In genomic region chr2:11778087-11778823, GRCm38 (mm10) we compare ENCODE assay signal across 8 mouse cellular contexts. TPM values are rescaled to one million over a fixed set of nuclear protein-coding genes. Genes with fewer than 3 reads are reported as not detected.
DNase-seq lines count a peak whose midpoint lies in the region; ATAC-seq lines count a peak whose summit lies in the region.

No protein-coding gene starts in this region.

- H3K9ac ChIP-seq in hindbrain, embryonic 16.5 days (ENCODE audit: low read depth, low read length) = peak overlapping the region; percentile 81

- peaks cover 66% of the 10 kb centered on the region for H3K79me2 ChIP-seq in macrophage (ENCODE audit: inconsistent target)

- under 1% methylated on average over 43 of the region's 43 CpGs for WGBS in hindbrain, embryonic 16.5 days
- WGBS in macrophage (ENCODE audit: missing documents) = 1% methylated on average over 43 of the region's 43 CpGs

- H3K27me3 ChIP-seq in hindbrain, embryonic 16.5 days (replicated peaks; ENCODE audit: control insufficient read depth, insufficient read depth, low read length) = no peaks in the 10 kb centered on the region

- H3K4me2 ChIP-seq in hindbrain, embryonic 16.5 days (ENCODE audit: low read length) = peak overlapping the region; percentile 57

- peak; percentile 60 for DNase-seq in WW6 (ENCODE audit: low read depth, low spot score)
- peak; percentile 58 to 81 for DNase-seq in cerebellum, postnatal 4 days (ENCODE audit: low spot score in 2 of 2)
- DNase-seq in gastrocnemius, adult 18-20 months (ENCODE audit: low spot score) = peak; percentile 84
- peak; percentile 79 to 85 for DNase-seq in left cerebral cortex, adult 18-20 months (ENCODE audit: low spot score in 2 of 2)
- DNase-seq in right cerebral cortex, adult 18-20 months = peak; percentile 87
- DNase-seq in urinary bladder, postnatal 10 days (ENCODE audit: low spot score) = peak; percentile 34

- H3K36me3 ChIP-seq in hindbrain, embryonic 16.5 days (ENCODE audit: control insufficient read depth, insufficient read depth, low read length) = peaks cover 13% of the 10 kb centered on the region
- H3K36me3 ChIP-seq in macrophage (ENCODE audit: inconsistent target) = peaks cover 30% of the 10 kb centered on the region

- ATAC-seq in hindbrain, embryonic 16.5 days = peak; percentile 91

- H3K9me3 ChIP-seq in hindbrain, embryonic 16.5 days (ENCODE audit: control insufficient read depth, low read length) = no peaks in the 10 kb centered on the region

- H3K4me1 ChIP-seq in hindbrain, embryonic 16.5 days (ENCODE audit: control insufficient read depth, insufficient read depth, low read depth, low read length) = peaks cover 24% of the 10 kb centered on the region

- H3K27ac ChIP-seq in hindbrain, embryonic 16.5 days (ENCODE audit: low read depth, low read length) = peak overlapping the region; percentile 87
- H3K27ac ChIP-seq in macrophage = peak overlapping the region; percentile 83

- H3K4me3 ChIP-seq in hindbrain, embryonic 16.5 days (ENCODE audit: low read length) = peak overlapping the region; percentile 90
- peak overlapping the region; percentile 92 for H3K4me3 ChIP-seq in macrophage (ENCODE audit: inconsistent target)

RNA-seq across cellular contexts. Expression of gene Ankrd16, which starts 0.6 kb away (rescaled TPM):
- 10 to 100 TPM; 20.9 to 22.1 TPM for total RNA-seq in gastrocnemius, adult 18-20 months (2021)
- polyA plus RNA-seq in hindbrain, embryonic 16.5 days (2015; fragmentation: Nextera tagmentation; extraction: Ambion mirVana) = 38.3 and 46.4 TPM in 2 replicates
- 10 to 100 TPM; 53.6 to 58.5 TPM for total RNA-seq in left cerebral cortex, adult 18-20 months (2021)
- total RNA-seq in macrophage (2018; cell fraction: chromatin; rRNA removed) = 100 to 1,000 TPM in 22 of 26 experiments, 10 to 100 TPM in 4; 73.5 to 228 (median 145) TPM
- total RNA-seq in macrophage (2018; cell fraction: cytosol; rRNA removed) = 10 to 100 TPM in 9 of 26 experiments, 1 to 10 TPM in 17; 4.2 to 17.1 (median 7.7) TPM
- 100 to 1,000 TPM in 18 of 26 experiments, 10 to 100 TPM in 8; 59.2 to 214 (median 129) TPM for total RNA-seq in macrophage (2018; cell fraction: nucleus; rRNA removed)
- 11.1 to 23.0 TPM (median 14.3 TPM) in 3 replicates for polyA plus RNA-seq in macrophage (2018)

RNA-seq across cellular contexts. Expression of gene Fbh1, which starts 0.9 kb away (rescaled TPM):
- 10 to 100 TPM; 19.3 to 19.5 TPM for total RNA-seq in gastrocnemius, adult 18-20 months (2021)
- polyA plus RNA-seq in hindbrain, embryonic 16.5 days (2015; fragmentation: Nextera tagmentation; extraction: Ambion mirVana) = 124 and 136 TPM in 2 replicates
- total RNA-seq in left cerebral cortex, adult 18-20 months (2021) = 100 to 1,000 TPM; 109 to 125 TPM
- total RNA-seq in macrophage (2018; cell fraction: chromatin; rRNA removed) = 100 to 1,000 TPM in 18 of 26 experiments, 10 to 100 TPM in 8; 33.8 to 271 (median 160) TPM
- total RNA-seq in macrophage (2018; cell fraction: cytosol; rRNA removed) = 10 to 100 TPM; 25.4 to 53.5 (median 38.2) TPM
- total RNA-seq in macrophage (2018; cell fraction: nucleus; rRNA removed) = 100 to 1,000 TPM in 7 of 26 experiments, 10 to 100 TPM in 19; 22.1 to 160 (median 82.4) TPM
- 31.0 to 71.4 TPM (median 50.1 TPM) in 3 replicates for polyA plus RNA-seq in macrophage (2018)

Comparison
In these comparisons a context has a peak if more than half of its experiments do, and no peak if none do; other contexts are left out.
1. Peak in every context shown above with its lines: DNase-seq, ATAC-seq, H3K4me3 ChIP-seq and H3K27ac ChIP-seq.
2. DNase-seq: peak in every context shown above with its lines; median percentile 87 in right cerebral cortex, adult 18-20 months; 84 in gastrocnemius, adult 18-20 months; 82 in left cerebral cortex, adult 18-20 months; 70 in cerebellum, postnatal 4 days; 60 in WW6; 34 in urinary bladder, postnatal 10 days.
3. RNA of gene Fbh1, which starts 0.9 kb away (total RNA-seq): 109 to 125 TPM in left cerebral cortex, adult 18-20 months; 19.3 to 19.5 TPM in gastrocnemius, adult 18-20 months; every median in the first group is over 4 times any median in the second.